Mouse (Mus musculus) kidney, embryonic 15.5 days (tissue): ENCODE measurements around the gene Btd. TPM values are rescaled to one million over a fixed set of nuclear protein-coding genes. Genes with fewer than 3 reads are reported as not detected.

Experiments used
- ATAC-seq: fragments of 200-750 bp; cut with Nextera tagmentation; replicated peaks from 2 replicates; pipeline ENCODE4 v1.8.0; 2017; ENCODE audit warnings: moderate TSS enrichment; ENCODE audit not compliant: low FRiP score
- H3K27ac ChIP-seq: fragments of 300-500 bp; sonication (generic); 2 replicates; pipeline ENCODE4 v1.5.1; 2015; ENCODE audit warnings: mild to moderate bottlenecking, inconsistent platforms
- H3K27me3 ChIP-seq: fragments of 300-500 bp; sonication (generic); 2 replicates; pipeline ENCODE4 v1.6.1; 2015; ENCODE audit warnings: inconsistent platforms
- H3K36me3 ChIP-seq: fragments of 300-500 bp; sonication (generic); 2 replicates; pipeline ENCODE4 v1.6.1; 2015; ENCODE audit warnings: inconsistent platforms
- H3K4me1 ChIP-seq: fragments of 300-500 bp; sonication (generic); 2 replicates; pipeline ENCODE4 v1.6.1; 2015; ENCODE audit warnings: inconsistent platforms
- H3K4me2 ChIP-seq: fragments of 300-500 bp; sonication (generic); 2 replicates; pipeline ENCODE4 v1.6.1; 2015; ENCODE audit warnings: moderate library complexity, mild to moderate bottlenecking, inconsistent platforms
- H3K4me3 ChIP-seq: fragments of 300-500 bp; sonication (generic); replicated peaks from 2 replicates; pipeline ENCODE4 v1.5.1; 2015; ENCODE audit warnings: mild to moderate bottlenecking, inconsistent platforms
- H3K9ac ChIP-seq: fragments of 300-500 bp; sonication (generic); 2 replicates; pipeline ENCODE4 v1.6.1; 2015; ENCODE audit warnings: mild to moderate bottlenecking, inconsistent platforms
- H3K9me3 ChIP-seq: fragments of 300-500 bp; sonication (generic); replicated peaks from 2 replicates; pipeline ENCODE4 v1.6.1; 2016; ENCODE audit warnings: inconsistent platforms
- WGBS: fragments of 180-500 bp; shearing (Covaris S2); methylation state at CpG from one replicate; pipeline ENCODE4 v1.1.7; 2015; ENCODE audit warnings: mixed read lengths; 5-methylcytosine and 5-hydroxymethylcytosine counted together
- polyA plus RNA-seq: library from polyadenylated mRNA; unstranded; fragments of >200 nt; fragmentation: Nextera tagmentation; extraction: Ambion mirVana; gene quantifications from 2 replicates; pipeline ENCODE4 v1.2.1, GENCODE M21; 2015

The Btd gene
- polyA plus RNA-seq, 1 experiment from 2014 or later: 39.4 TPM

DNA sequence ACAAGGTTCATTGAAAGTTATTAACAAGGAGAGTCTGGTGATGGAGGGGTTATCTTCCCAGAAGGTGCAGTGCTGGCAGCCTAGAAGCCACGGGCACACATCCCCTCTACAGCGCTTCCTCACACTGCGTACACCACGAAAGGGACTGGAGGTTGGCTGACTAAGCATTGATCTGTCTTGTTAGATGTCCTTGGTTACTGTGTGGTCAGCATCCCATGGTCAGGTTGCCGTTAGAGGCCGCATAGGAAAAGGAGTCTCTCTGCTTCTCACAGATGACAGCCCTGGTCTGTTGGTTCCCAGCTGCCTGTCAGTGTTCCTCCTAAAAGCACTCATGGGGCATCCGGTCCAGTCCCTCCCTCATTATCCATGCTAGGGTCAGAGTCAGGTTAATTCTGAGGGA, 10.4 kb downstream of the Btd start:
- ATAC-seq: peak; percentile 40; the same call in 1 of the 2 replicates
- WGBS: 60% methylated on average over 7 of the region's 7 CpGs

DNA sequence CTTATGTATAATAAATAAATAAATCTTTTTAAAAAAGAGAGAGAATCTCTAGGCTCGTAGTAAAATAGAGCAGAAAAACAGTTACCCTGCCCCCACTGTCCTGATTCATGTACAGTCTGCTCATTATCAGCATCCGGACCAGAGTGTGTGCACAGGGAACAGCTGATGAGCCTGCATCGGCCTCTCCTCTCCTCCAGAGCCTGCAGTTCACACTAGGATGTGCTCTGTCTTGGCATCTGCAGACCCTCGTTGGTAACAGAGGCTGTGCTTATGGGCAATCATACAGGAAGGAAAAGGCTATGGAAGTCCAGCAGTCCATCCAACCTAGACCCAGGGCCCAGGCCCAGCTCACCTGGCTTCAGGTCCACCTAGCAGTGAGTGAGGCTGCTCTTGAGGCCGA, 11.3 kb downstream of the Btd start:
- no peaks in the 10 kb centered on the region for H3K27me3 ChIP-seq
- no peak overlapping the region for H3K9ac ChIP-seq
- no peaks in the 10 kb centered on the region for H3K36me3 ChIP-seq
- peaks cover 15% of the 10 kb centered on the region for H3K4me1 ChIP-seq
- no peaks in the 10 kb centered on the region for H3K9me3 ChIP-seq
- no peak overlapping the region for H3K27ac ChIP-seq
- H3K4me2 ChIP-seq: no peak overlapping the region
- no peak overlapping the region for H3K4me3 ChIP-seq
- WGBS: 44% methylated on average over 5 of the region's 5 CpGs
- no peak for ATAC-seq

More for the DNA sequence above, 10.4 kb downstream of the Btd start:
- Histone ChIP-seq H3K36me3 (no peaks in the 10 kb centered on the region), H3K4me1 (peaks cover 13% of the 10 kb centered on the region), H3K4me3 (no peak overlapping the region), H3K27ac (no peak overlapping the region), H3K4me2 (no peak overlapping the region), H3K9me3 (no peaks in the 10 kb centered on the region), H3K27me3 (no peaks in the 10 kb centered on the region), H3K9ac (no peak overlapping the region)

DNA sequence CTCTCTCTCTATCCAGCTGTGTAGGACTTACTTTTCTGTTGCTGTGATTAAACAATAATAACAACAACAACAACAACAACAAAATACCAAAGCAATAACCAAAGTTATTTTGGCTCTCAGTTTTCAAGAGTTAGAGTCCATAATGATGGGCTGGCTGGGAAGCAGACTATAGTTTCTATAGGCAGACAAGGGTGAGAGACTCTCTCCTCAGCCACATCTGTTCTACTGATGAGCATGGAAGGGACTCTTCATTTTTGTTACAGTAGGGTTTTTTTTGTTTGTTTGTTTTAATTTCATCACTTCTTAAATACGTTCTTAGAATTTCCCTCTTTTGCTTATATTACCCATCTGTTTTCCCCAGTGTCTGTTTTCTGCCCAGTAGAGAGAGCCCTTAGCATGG, 11.8 kb downstream of the Btd start:
- Histone ChIP-seq H3K4me2 (no peak overlapping the region), H3K4me1 (peaks cover 19% of the 10 kb centered on the region), H3K27me3 (no peaks in the 10 kb centered on the region), H3K9me3 (no peaks in the 10 kb centered on the region), H3K9ac (no peak overlapping the region), H3K27ac (no peak overlapping the region), H3K36me3 (no peaks in the 10 kb centered on the region), H3K4me3 (no peak overlapping the region)
- 83% methylated on average over 1 of the region's 1 CpGs for WGBS
- ATAC-seq: no peak

DNA sequence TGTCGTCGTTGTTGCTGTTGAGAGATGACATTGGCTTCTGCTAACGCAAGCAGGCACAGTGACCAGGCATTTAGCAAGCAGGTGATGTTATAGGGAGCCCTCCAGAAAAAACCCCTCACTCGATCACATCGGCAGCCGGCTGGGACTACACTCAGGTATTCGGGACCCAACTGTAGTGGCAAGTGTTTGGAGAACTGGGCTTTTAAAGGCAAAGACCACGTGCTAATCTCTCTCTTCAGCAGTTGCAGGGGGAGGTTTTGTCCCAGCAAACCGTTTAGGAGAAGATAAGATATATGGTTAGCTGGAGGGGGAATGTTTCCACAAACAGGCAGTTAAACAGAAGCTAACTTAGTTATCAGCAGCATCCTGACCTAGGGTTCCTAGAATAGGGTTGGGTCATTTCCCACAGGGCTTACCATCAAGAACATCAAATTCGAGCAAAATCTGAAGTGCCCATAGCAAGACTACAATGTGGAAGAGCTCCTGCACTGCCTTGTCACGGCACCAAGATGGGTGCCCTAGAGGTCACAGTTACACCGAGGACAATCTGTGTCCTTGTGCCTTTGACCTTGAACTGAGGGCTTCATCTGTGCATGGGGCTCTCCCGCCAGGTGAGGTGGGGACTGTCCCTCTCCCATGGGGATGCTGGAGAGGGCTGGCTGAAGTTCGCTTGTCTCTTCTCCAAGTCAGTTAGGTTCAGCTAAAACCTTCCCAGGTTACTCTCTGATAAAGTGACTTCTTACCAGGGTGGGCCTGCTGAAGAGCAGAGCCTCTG, 12.5 kb downstream of the Btd start:
- no peak overlapping the region for H3K9ac ChIP-seq
- no peak for ATAC-seq
- no peaks in the 10 kb centered on the region for H3K36me3 ChIP-seq
- H3K4me3 ChIP-seq: no peak overlapping the region
- H3K4me1 ChIP-seq: peaks cover 26% of the 10 kb centered on the region
- H3K9me3 ChIP-seq: no peaks in the 10 kb centered on the region
- H3K4me2 ChIP-seq: no peak overlapping the region
- no peak overlapping the region for H3K27ac ChIP-seq
- 79% methylated on average over 14 of the region's 14 CpGs for WGBS
- no peaks in the 10 kb centered on the region for H3K27me3 ChIP-seq

DNA sequence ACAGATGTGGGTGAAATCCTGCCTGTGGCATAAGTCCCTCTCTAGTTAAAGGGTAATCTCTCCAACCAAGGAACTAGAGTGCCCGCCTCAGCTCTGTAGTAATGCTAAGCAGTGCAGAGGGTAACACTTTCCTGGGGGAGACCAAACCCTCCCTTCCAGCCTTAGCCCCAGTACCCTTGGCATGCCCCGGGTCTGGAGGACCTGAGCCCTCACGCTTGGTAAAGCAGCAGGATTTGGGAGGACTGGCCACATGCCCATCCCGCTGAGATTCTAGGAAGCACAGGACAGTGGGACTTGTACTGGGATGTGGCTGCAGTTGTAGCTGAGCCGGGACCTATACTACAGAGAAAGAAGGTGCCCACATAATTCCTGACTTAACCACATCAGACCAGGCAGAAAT, 14.0 kb downstream of the Btd start:
- Histone ChIP-seq H3K9me3 (no peaks in the 10 kb centered on the region), H3K4me3 (no peak overlapping the region), H3K27ac (no peak overlapping the region), H3K27me3 (no peaks in the 10 kb centered on the region), H3K4me1 (peaks cover 41% of the 10 kb centered on the region), H3K36me3 (no peaks in the 10 kb centered on the region), H3K4me2 (no peak overlapping the region), H3K9ac (no peak overlapping the region)
- no peak for ATAC-seq
- WGBS: 86% methylated on average over 5 of the region's 5 CpGs

DNA sequence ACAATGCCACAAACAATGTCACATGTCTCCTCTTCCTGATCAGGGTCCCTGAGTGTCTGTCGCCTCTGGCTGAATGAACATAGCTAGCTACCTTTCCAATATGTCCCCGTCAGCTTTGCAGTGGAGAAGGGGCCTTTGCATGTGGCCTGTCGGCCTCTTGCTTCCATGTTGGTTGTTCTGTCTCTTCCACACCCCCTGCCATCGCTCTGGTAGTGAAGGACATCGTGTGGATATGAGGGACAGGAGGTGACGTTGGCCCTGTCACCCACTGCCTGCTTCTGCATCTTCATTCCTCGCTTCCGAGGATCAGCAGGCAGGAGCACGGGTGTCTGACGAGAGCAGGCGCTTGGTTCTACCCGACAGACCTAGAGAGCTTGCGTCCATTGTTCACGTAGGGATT, 14.6 kb downstream of the Btd start:
- H3K9ac ChIP-seq: no peak overlapping the region

DNA sequence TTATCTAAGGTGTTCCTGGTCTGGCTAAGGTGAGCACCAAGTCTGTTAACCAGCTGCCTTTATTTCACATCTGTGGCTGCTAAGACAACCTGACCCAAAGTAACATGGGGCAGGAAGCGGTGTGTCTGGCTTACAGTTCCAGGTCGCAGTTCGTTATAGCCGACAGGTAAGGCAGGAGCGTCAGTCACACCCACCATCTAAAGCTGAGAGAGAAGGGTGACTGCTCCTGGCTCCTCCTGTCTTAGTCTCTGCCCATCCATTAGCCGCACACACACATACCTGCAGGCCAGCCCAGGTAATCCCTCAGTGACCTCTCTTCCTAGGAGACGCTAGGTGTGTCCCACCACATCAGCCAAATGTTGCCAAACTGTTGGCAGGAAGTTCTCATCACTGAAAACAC, 15.6 kb downstream of the Btd start:
- H3K4me1 ChIP-seq: peaks cover 51% of the 10 kb centered on the region
- ATAC-seq: no peak
- 77% methylated on average over 7 of the region's 7 CpGs for WGBS

More for the DNA sequence above, 14.6 kb downstream of the Btd start:
- Histone ChIP-seq H3K27ac (no peak overlapping the region), H3K9me3 (no peaks in the 10 kb centered on the region), H3K27me3 (no peaks in the 10 kb centered on the region), H3K4me1 (peaks cover 47% of the 10 kb centered on the region), H3K4me2 (no peak overlapping the region), H3K36me3 (no peaks in the 10 kb centered on the region), H3K4me3 (no peak overlapping the region)
- WGBS: 85% methylated on average over 14 of the region's 14 CpGs
- ATAC-seq: no peak

DNA sequence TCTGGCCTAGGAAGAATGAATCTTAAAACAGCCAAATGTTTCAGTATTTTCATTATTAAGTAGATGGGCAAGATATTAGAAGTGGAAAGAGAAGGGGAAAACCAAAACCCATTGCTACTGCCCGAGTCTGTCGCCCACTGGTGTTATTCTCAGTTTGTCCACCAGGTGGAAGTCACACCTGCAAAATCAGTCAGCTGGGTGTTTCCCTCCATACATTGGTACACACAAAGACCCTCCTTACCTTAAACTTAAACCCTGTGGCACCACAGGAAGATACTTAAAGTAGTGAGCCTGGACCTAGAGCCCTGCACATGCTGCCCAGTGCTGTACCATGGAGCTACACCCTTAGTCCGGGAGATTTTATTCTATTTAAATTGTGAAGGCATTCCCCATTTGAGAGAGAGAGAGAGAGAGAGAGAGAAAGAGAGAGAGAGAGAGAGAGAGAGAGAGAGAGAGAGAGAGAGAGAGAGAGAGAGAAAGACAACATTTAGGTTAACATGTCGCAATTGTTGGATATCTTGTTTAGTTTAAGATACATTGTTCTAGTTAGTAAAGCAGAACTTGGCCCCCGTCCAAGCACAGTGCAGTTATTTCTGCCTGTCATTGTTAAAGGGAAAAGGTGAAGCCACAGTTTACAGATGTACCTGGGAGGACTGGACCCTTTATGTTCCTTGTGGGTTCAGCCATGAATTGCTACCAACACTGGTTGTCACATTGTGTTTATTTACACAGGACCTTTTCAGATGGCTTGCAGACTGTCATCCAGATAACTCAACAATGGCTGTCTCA, 16.2 kb downstream of the Btd start:
- Histone ChIP-seq H3K4me2 (no peak overlapping the region), H3K4me1 (peaks cover 55% of the 10 kb centered on the region), H3K36me3 (no peaks in the 10 kb centered on the region), H3K4me3 (no peak overlapping the region), H3K9ac (no peak overlapping the region), H3K27me3 (no peaks in the 10 kb centered on the region), H3K27ac (no peak overlapping the region), H3K9me3 (no peaks in the 10 kb centered on the region)
- ATAC-seq: 0 out of 2 replicates have a peak, but pooled peaks have one; percentile 22
- 38% methylated on average over 5 of the region's 5 CpGs for WGBS

More for the DNA sequence above, 15.6 kb downstream of the Btd start:
- Histone ChIP-seq H3K9ac (no peak overlapping the region), H3K4me3 (no peak overlapping the region), H3K4me2 (no peak overlapping the region), H3K36me3 (no peaks in the 10 kb centered on the region), H3K9me3 (no peaks in the 10 kb centered on the region), H3K27me3 (no peaks in the 10 kb centered on the region), H3K27ac (no peak overlapping the region)

DNA sequence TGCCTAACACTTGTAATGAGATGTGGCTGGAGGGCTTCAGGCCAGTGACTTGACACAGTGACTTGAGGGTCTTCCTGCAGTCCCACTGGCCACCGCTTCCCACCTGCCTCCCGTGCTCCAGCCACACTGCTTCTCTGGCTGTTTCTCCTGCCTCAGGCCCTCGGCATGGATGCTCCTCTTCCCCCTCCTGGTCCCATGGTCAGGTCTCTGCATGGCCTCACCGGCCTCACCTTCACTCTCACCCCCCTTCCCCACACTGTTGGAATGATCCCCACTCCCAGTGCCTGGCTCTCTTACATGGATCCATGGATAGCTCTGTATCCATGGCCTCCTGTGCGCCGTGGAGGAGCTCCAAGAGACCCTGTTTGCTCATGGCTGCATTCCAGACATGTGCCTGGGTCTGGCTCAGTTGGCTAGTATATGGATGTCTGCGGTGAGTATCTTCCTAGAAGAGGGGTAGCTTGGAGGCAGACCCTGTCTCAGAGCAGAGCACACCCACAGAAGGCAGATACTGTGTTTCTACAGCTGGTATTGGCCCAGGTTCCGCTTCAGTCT, 17.4 kb downstream of the Btd start:
- H3K9me3 ChIP-seq: no peaks in the 10 kb centered on the region
- no peak overlapping the region; the same call in 1 of the 2 replicates for H3K27ac ChIP-seq

DNA sequence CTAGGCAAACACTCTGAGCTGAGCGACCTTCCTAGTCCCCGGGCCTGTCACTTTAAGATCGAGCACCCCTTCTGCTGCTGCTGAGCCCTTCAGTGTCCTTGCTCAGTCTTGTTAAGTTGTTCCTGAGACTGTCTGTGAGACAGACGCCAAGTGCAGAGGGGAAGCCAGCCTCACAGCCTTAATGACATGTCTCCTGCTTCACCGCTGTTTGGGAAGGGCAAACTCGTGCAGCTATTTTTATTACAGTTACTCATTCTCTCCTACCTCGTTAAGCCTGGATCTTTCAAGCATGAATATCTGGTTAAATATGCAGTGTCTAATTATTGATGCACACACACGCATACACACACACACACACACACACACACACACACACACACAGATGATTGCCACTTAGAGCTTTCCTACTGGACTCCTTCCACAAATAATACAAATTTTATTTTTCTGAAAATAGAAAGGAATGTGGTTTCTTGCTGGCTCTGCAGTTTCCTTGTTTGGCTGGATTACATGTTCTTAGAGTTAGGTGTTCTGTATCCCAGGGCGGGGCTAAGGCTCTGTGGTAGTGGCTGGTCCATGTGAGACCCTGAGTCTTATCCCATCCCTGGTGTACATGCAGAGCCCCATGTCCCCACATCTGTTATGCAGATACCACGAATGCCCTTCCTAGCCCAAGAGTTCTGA, 18.8 kb downstream of the Btd start:
- no peaks in the 10 kb centered on the region for H3K36me3 ChIP-seq
- H3K4me2 ChIP-seq: no peak overlapping the region
- H3K27me3 ChIP-seq: no peaks in the 10 kb centered on the region
- no peak overlapping the region for H3K4me3 ChIP-seq
- no peaks in the 10 kb centered on the region for H3K9me3 ChIP-seq
- 32% methylated on average over 10 of the region's 10 CpGs for WGBS
- H3K9ac ChIP-seq: 0 out of 2 replicates have a peak overlapping the region, but pooled peaks have one; percentile 0
- no peak for ATAC-seq
- peak overlapping the region; percentile 98 for H3K27ac ChIP-seq
- peaks cover 77% of the 10 kb centered on the region for H3K4me1 ChIP-seq

More for the DNA sequence above, 17.4 kb downstream of the Btd start:
- H3K36me3 ChIP-seq: no peaks in the 10 kb centered on the region
- no peak overlapping the region for H3K4me3 ChIP-seq
- H3K4me2 ChIP-seq: no peak overlapping the region
- no peaks in the 10 kb centered on the region for H3K27me3 ChIP-seq
- no peak for ATAC-seq
- 89% methylated on average over 8 of the region's 8 CpGs for WGBS
- no peak overlapping the region for H3K9ac ChIP-seq
- H3K4me1 ChIP-seq: peaks cover 64% of the 10 kb centered on the region

DNA sequence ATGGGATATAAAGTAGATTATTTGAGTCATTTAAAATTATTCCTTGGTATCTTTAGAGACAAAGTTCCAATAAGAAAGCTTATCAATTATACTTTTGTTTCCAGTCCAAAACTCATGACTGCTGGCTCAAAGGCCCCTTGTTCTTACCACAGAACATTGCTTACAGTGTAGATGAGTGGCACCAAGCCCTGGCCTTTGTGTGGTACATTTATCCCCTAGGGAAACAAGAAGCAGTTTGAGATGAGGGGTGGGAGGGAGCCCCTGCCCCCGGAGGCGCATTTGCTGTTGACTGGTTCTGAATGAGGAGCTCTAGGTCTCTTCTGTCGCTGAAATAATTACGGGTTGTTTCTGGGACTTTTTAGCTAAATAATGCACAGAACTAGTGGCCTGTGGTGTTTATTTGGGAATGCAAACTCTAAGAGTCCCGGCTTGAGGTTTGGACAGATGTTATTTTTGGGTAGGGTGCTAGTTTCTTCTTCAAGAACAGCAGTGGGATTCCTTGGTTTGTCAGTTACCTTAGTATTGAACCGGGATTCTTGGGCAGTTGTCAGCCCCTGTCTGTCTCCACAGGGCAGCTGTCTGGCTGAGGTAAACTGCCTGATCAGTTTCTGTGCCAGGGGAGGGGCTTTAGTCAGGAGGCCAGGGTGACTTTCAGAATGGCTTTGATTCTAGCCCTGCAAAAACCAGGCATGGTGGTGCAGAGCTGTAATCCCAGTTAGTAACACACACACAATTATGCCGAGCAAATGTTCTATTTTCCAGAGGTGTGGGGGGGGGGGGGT, 19.7 kb downstream of the Btd start:
- 60% methylated on average over 7 of the region's 7 CpGs for WGBS
- H3K36me3 ChIP-seq: no peaks in the 10 kb centered on the region

More for the DNA sequence above, 19.7 kb downstream of the Btd start:
- Histone ChIP-seq H3K27ac (peak overlapping the region; percentile 98), H3K9ac (0 out of 2 replicates have a peak overlapping the region, but pooled peaks have one; percentile 0), H3K4me3 (no peak overlapping the region), H3K27me3 (no peaks in the 10 kb centered on the region), H3K9me3 (no peaks in the 10 kb centered on the region), H3K4me1 (peaks cover 79% of the 10 kb centered on the region), H3K4me2 (no peak overlapping the region)
- ATAC-seq: no peak
